Mouse (Mus musculus): ENCODE results near the gene Mex3b.

DNA sequence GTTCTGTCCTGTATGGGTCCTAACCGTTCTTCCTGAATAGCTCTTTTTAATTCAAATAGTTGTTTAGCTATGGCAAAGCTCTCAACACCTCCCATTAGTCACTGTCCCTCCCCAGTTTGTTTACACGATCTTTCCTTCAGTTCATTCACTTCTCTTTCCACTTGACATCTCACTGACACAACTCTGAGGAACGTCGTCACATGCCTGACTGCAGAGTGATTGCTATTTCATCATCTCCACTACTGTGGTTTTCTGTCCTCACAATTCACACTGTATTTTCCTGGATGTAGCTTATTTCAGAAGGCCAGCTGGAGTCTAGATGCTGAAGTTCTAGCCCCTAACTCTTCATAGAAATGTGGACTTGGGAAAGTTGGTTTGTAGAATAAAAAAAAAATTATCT lies 8.5 kb upstream of the Mex3b start:
- TF ChIP-seq POLR2AphosphoS2 (IDR thresholded peaks at IDR 0.05; ENCODE audit: low read depth, low read length): no peak
- TF ChIP-seq NRF1 (IDR thresholded peaks at IDR 0.05; ENCODE audit: low read depth, low read length): no peak
- TF ChIP-seq POLR2A (IDR thresholded peaks at IDR 0.05; ENCODE audit: low read depth, low read length): no peak
- no peak for TF ChIP-seq BHLHE40 (IDR thresholded peaks at IDR 0.05; ENCODE audit: low read depth, low read length)
- no peak for TF ChIP-seq CTCF (conservative IDR thresholded peaks at IDR 0.05 in 1 of 2, IDR thresholded peaks at IDR 0.05 in 1 of 2; ENCODE audit: low read depth in 2 of 2, low read length in 2 of 2)
- no peak for TF ChIP-seq TBP (conservative IDR thresholded peaks at IDR 0.05; ENCODE audit: low read depth, low read length)
- TF ChIP-seq UBTF (IDR thresholded peaks at IDR 0.05; ENCODE audit: low read depth, low read length): no peak
- no peak for TF ChIP-seq RAD21 (IDR thresholded peaks at IDR 0.05; ENCODE audit: low read depth, low read length)
- no peak for TF ChIP-seq ZMIZ1 (IDR thresholded peaks at IDR 0.05; ENCODE audit: low read depth, low read length)
- no peak for TF ChIP-seq JUN (IDR thresholded peaks at IDR 0.05; ENCODE audit: insufficient read depth, low read depth, low read length)
- TF ChIP-seq HCFC1 (IDR thresholded peaks at IDR 0.05; ENCODE audit: low read depth, low read length): no peak
- TF ChIP-seq EP300 (IDR thresholded peaks at IDR 0.05; ENCODE audit: low read length): no peak
- no peak for TF ChIP-seq CHD1 (IDR thresholded peaks at IDR 0.05; ENCODE audit: low read depth, low read length)

Data from CH12.LX (cell line).